Mouse (Mus musculus) lung, embryonic 14.5 days (tissue): ENCODE results near the gene Zdhhc1. TPM values are rescaled to one million over a fixed set of nuclear protein-coding genes. Genes with fewer than 3 reads are reported as not detected.
A peak's percentile ranks its signal among the peaks of the same experiment; 100 is the strongest.

Experiments used
- ATAC-seq: fragments of 200-750 bp; cut with Nextera tagmentation; 2 replicates; pipeline ENCODE4 v1.8.0; 2017; ENCODE audit warnings: mild to moderate bottlenecking, moderate TSS enrichment, moderate library complexity; ENCODE audit not compliant: insufficient read depth
- DNase-seq: peaks from one replicate; pipeline ENCODE4 v3.0.0-alpha.2; 2015
- H3K27ac ChIP-seq: fragments of 300-500 bp; sonication (generic); 2 replicates; pipeline ENCODE4 v1.5.1; 2014; ENCODE audit warnings: low read depth, mild to moderate bottlenecking, moderate library complexity
- H3K27me3 ChIP-seq: fragments of 300-500 bp; sonication (generic); 2 replicates; pipeline ENCODE4 v1.6.1; 2014; ENCODE audit warnings: low read length, control low read depth; ENCODE audit not compliant: insufficient read depth
- H3K36me3 ChIP-seq: fragments of 300-500 bp; sonication (generic); 2 replicates; pipeline ENCODE4 v1.6.1; 2014; ENCODE audit warnings: control low read depth; ENCODE audit not compliant: insufficient read depth
- H3K4me1 ChIP-seq: fragments of 300-500 bp; sonication (generic); 2 replicates; pipeline ENCODE4 v1.6.1; 2014; ENCODE audit warnings: antibody characterized with exemption, control low read depth; ENCODE audit not compliant: insufficient read depth
- H3K4me2 ChIP-seq: fragments of 300-500 bp; sonication (generic); 2 replicates; pipeline ENCODE4 v1.6.1; 2014; ENCODE audit warnings: mild to moderate bottlenecking
- H3K4me3 ChIP-seq: fragments of 300-500 bp; sonication (generic); 2 replicates; pipeline ENCODE4 v1.5.1; 2014; ENCODE audit warnings: low read depth, low read length
- H3K9ac ChIP-seq: fragments of 300-500 bp; sonication (generic); 2 replicates; pipeline ENCODE4 v1.6.1; 2014
- H3K9me3 ChIP-seq: fragments of 300-500 bp; sonication (generic); 2 replicates; pipeline ENCODE4 v1.6.1; 2016; ENCODE audit warnings: low read depth, low read length, control low read depth
- CTCF ChIP-seq: IDR thresholded peaks from 2 replicates; pipeline ENCODE4 v1.5.1; 2016; ENCODE audit warnings: antibody characterized with exemption, low read depth
- WGBS: fragments of 180-500 bp; shearing (Covaris S2); extraction: QIAGEN DNeasy Blood & Tissue Kit; methylation state at CpG from one replicate; pipeline ENCODE4 v1.1.7; 2014; 5-methylcytosine and 5-hydroxymethylcytosine counted together
- polyA plus RNA-seq: library from polyadenylated mRNA; unstranded; fragments of >200 nt; fragmentation: Nextera tagmentation; extraction: Ambion mirVana; gene quantifications from 2 replicates; pipeline ENCODE4 v1.2.1, GENCODE M21; 2014

Gene Zdhhc1
- 40.0 and 41.9 TPM in 2 replicates for polyA plus RNA-seq

DNA sequence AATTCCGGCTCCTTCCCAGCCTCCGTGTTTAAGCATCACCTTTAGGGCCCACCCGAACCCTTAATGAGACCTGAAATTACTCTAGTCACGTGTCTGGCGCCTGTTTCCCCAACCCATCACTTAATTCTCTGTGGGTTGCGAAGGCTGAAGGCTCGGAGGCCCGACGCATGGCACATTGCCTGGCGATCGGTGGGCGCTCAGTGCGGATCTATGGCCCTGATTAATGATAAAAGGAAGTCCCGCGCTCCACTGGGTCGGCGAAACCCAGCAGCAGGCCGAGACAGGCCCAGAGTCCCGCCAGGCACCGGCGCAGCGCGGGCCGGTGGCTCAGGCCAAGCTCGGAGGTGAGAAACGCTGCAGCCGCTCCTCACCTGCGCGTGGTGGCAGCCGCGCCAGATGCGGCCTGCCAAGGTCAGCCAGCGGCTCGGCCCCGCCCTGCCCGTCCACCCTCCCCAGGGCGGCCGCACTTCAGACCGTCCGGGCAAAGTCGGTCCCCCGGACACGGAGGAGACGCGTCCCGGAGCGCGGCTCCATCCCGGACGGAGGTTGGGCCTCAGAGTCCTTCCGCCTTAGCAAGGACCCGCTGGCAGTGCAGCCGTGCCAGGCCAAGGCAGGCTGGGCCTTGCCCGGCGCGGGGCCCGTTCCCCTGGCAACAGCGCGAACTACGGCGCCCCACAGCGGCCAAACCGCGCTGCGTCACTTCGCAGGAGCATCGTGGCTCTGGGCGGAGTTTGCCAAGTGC, at the start of gene Zdhhc1:
Gene Zdhhc1, minus strand, starts transcription at position 464 of the 742 bp plus-strand sequence.
- DNase-seq: peak; percentile 95
- Histone ChIP-seq H3K36me3 (no peaks in the 10 kb centered on the region), H3K27me3 (no peaks in the 10 kb centered on the region), H3K4me2 (peak within 1 kb of the TSS; percentile 86), H3K4me1 (peaks cover 13% of the 10 kb centered on the region), H3K9me3 (no peaks in the 10 kb centered on the region), H3K27ac (peak within 1 kb of the TSS; percentile 85), H3K4me3 (peak within 1 kb of the TSS; percentile 82), H3K9ac (peak within 1 kb of the TSS; percentile 92)
- 1% methylated on average over 68 of the region's 68 CpGs for WGBS
- peak; percentile 82 for ATAC-seq
- peak; percentile 64 for TF ChIP-seq CTCF

DNA sequence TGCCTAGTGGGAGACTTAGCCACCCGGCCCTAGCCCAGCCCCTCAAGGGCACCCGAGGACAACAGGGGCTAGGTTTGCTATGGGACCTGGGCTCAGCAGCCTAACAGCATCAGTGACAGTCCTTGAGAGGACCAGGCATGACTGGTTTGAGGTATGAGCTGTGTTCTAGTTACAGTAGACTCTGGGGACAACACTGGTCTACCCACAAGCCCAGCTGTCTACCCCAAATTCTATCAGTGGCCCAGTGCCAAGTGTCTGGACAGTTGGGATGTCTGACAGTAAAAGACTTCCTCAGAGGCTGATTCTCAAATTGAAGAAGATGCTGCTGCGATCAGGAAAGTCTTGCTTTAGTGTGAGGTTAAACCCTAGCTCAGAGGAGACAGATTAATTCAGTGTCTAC, 48.5 kb upstream of the Zdhhc1 start:
- peak; percentile 52 for DNase-seq
- peak overlapping the region; percentile 73; the same call in 1 of the 2 replicates for H3K27ac ChIP-seq
- 76% methylated on average over 3 of the region's 3 CpGs for WGBS
- peaks cover 5% of the 10 kb centered on the region; the same call in 1 of the 2 replicates for H3K36me3 ChIP-seq
- peaks cover 5% of the 10 kb centered on the region; the same call in 1 of the 2 replicates for H3K4me1 ChIP-seq
- no peak overlapping the region for H3K4me3 ChIP-seq
- no peak overlapping the region for H3K9ac ChIP-seq
- TF ChIP-seq CTCF: no peak
- no peak overlapping the region for H3K4me2 ChIP-seq
- H3K9me3 ChIP-seq: no peaks in the 10 kb centered on the region
- no peak for ATAC-seq
- no peaks in the 10 kb centered on the region for H3K27me3 ChIP-seq

DNA sequence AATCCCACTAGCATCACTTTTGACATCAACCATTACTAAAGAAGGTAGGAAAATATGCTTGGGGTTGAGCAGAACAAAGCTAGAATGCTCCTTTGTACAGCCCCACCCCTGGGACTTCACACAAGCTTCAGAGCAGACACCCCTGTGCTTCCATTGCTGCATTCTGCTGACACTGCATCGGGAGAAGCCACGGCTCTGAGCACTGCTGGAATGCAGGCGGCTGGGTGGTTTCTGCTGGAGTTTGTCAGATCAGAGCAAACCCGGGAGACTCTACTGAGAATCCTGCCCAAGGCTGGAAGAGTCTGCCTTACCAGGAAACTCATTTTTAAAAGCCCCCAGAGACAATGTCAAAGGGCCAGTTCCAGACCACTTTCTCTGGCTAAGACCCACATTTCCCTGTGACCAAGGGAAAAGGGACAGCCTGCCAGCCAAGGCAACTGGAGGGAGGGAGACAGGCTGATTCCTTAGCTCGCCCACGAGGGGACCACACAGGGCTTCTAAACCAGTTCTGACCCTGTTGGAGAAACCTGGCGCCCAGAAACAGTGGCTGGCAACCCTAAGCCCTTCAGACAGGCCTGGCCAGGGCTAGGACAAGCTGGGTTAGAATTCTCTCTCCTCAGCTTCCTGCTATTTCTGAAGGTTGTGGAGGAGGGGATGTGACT, 48.0 kb upstream of the Zdhhc1 start:
- Histone ChIP-seq H3K4me3 (no peak overlapping the region), H3K9me3 (no peaks in the 10 kb centered on the region), H3K27me3 (no peaks in the 10 kb centered on the region), H3K36me3 (peaks cover 5% of the 10 kb centered on the region; the same call in 1 of the 2 replicates), H3K9ac (no peak overlapping the region), H3K27ac (peak overlapping the region; percentile 73; the same call in 1 of the 2 replicates), H3K4me2 (no peak overlapping the region), H3K4me1 (peaks cover 5% of the 10 kb centered on the region; the same call in 1 of the 2 replicates)
- no peak for TF ChIP-seq CTCF
- ATAC-seq (peak; percentile 54; the same call in 1 of the 2 replicates), DNase-seq (peak; percentile 48)
- WGBS: 46% methylated on average over 7 of the region's 7 CpGs

DNA sequence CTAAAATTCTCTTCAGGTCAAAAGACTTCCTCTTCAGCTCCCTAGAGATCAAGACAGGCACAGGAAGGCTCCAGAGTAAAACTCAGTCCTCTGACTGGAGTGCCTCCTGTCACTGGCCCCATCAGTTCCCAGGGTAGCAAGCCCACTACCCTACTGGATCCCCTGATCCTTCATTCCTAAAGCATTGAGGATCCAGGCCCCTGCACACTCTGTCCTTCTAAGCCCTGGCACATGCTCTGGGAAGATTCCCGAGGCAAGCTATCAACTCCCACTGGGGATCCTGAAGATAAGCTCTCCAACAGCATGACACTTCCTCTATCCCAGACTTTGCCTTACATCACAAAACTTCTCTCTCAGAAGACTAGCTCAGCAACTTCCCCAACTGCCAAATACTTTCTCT, 47.0 kb upstream of the Zdhhc1 start:
- ATAC-seq (no peak), DNase-seq (no peak)
- no peak overlapping the region for H3K9ac ChIP-seq
- no peaks in the 10 kb centered on the region for H3K27me3 ChIP-seq
- H3K36me3 ChIP-seq: peaks cover 11% of the 10 kb centered on the region; the same call in 1 of the 2 replicates
- WGBS: 13% methylated on average over 1 of the region's 1 CpGs
- no peak overlapping the region for H3K4me2 ChIP-seq
- no peak overlapping the region for H3K4me3 ChIP-seq
- no peak overlapping the region for H3K27ac ChIP-seq
- H3K4me1 ChIP-seq: peaks cover 5% of the 10 kb centered on the region; the same call in 1 of the 2 replicates
- H3K9me3 ChIP-seq: no peaks in the 10 kb centered on the region
- no peak for TF ChIP-seq CTCF

DNA sequence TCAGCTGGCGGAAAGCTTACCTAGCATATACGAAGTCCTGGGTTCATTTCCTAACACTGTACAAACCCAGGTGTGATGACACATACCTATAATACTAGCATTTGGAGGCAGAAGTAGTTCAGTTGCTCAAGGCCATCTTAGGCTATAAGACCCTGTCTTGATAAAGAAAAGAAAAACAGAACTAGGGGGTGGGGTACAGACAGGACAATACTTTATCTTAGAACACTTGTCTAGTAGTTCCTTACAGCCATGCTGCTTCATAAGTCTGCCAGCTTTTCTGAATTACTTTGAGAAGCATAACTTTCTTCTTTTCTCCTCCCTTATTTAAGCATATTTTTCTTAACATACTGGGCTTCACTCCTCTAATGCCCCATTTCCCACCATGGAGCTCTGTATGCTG, 46.1 kb upstream of the Zdhhc1 start:
- no peaks in the 10 kb centered on the region for H3K27me3 ChIP-seq
- H3K9ac ChIP-seq: no peak overlapping the region
- no peak for TF ChIP-seq CTCF
- no peak overlapping the region for H3K4me2 ChIP-seq
- H3K36me3 ChIP-seq: peaks cover 19% of the 10 kb centered on the region; the same call in 1 of the 2 replicates
- DNase-seq (no peak), ATAC-seq (no peak)
- WGBS: 90% methylated on average over 2 of the region's 2 CpGs
- H3K27ac ChIP-seq: no peak overlapping the region
- H3K4me3 ChIP-seq: no peak overlapping the region
- peaks cover 5% of the 10 kb centered on the region; the same call in 1 of the 2 replicates for H3K4me1 ChIP-seq
- H3K9me3 ChIP-seq: no peaks in the 10 kb centered on the region

DNA sequence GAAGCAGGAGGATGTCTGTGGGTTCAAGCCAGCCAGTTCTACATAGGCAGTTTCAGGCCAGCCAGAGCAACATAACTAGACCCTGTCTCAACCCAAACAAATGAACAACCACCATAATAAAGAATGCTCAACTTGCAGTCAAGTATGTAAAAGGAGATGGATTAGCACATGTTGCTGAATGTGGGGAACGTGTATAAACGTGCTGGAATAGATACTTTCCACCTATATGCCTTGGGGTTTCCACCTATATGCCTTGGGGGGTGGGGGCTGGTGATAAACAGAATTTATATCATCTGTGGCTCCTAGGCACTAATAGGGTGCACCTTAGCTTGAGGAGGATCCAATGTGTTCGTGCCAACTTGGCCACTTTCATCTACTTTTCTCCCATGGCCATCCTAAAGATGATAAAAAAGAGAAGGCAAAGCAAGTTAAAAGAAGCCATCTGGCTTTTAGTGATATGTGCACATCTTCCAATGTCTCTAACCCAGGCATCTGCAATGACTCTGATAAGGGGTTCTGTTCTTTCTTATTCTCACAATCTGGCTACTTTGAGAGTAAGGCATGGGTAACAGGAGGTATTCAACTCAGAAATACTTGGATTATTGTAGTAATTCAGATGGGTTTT, 45.4 kb upstream of the Zdhhc1 start:
- no peak overlapping the region for H3K4me3 ChIP-seq
- no peak for TF ChIP-seq CTCF

DNA sequence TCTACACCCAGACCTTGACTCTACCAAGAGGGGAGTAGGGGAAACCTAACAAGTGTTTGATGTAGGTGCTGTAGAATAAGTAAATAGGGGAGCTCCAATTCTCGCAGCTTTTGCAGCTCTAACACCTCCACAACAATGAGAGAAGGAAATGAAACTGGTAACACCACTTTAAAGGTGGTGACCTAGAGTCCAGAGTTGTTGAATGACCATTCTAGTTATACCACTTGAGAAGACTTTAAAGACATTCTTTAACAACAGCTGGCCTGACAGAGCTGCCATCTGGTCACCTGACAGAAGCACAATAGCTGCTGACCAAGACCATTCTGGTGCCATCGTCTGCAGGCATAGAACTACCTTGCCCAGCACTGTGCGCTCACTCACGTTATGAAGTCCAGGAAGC, 42.2 kb upstream of the Zdhhc1 start:
- no peak overlapping the region for H3K27ac ChIP-seq
- TF ChIP-seq CTCF: no peak
- no peaks in the 10 kb centered on the region for H3K4me1 ChIP-seq
- no peaks in the 10 kb centered on the region for H3K9me3 ChIP-seq
- DNase-seq: no peak
- no peak overlapping the region for H3K4me3 ChIP-seq
- H3K27me3 ChIP-seq: no peaks in the 10 kb centered on the region
- H3K9ac ChIP-seq: no peak overlapping the region
- no peak for ATAC-seq
- H3K4me2 ChIP-seq: no peak overlapping the region
- 87% methylated on average over 4 of the region's 4 CpGs for WGBS
- H3K36me3 ChIP-seq: peaks cover 39% of the 10 kb centered on the region

More for the DNA sequence above, 45.4 kb upstream of the Zdhhc1 start:
- Histone ChIP-seq H3K36me3 (peaks cover 26% of the 10 kb centered on the region; the same call in 1 of the 2 replicates), H3K27me3 (no peaks in the 10 kb centered on the region), H3K4me2 (no peak overlapping the region), H3K4me1 (peaks cover 5% of the 10 kb centered on the region; the same call in 1 of the 2 replicates), H3K27ac (no peak overlapping the region; the same call in 1 of the 2 replicates), H3K9me3 (no peaks in the 10 kb centered on the region), H3K9ac (no peak overlapping the region)
- no peak for ATAC-seq
- no peak for DNase-seq
- 87% methylated on average over 3 of the region's 3 CpGs for WGBS
